Mouse (Mus musculus): ENCODE results near the gene Efnb1.

DNA sequence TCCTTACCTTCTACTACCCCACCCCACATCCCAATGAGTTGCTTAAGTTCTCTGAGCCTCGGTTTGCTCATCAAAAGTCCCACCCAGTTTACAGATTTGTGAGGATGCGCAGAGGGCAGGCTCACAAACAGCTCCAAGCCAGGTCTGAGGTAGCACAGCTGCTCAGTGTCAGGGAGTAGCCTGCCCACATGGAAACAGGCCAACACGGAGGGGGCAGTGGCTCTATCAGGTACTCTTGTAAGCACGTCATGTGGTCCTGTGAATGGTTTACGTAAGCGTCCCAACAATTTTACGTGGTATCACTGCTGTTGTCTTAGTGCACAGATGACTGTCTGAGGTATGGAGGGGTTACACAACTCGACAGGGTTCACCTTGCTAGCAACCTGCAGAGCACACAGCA, 23.1 kb downstream of the Efnb1 start:
- no peak for TF ChIP-seq EP300 (IDR thresholded peaks at IDR 0.05; ENCODE audit: low read depth)
- TF ChIP-seq CTCF (IDR thresholded peaks at IDR 0.05; ENCODE audit: low read depth) = no peak
